Mouse (Mus musculus) left cerebral cortex, adult 9 months (tissue): ENCODE results near the gene Nr1i3.

ENCODE experiments used
- DNase-seq, 2 experiments: peaks; one replicate each; pipeline ENCODE4 v3.0.0; 2022; ENCODE audit warnings: low spot score in 2 of 2

The Nr1i3 gene

DNA sequence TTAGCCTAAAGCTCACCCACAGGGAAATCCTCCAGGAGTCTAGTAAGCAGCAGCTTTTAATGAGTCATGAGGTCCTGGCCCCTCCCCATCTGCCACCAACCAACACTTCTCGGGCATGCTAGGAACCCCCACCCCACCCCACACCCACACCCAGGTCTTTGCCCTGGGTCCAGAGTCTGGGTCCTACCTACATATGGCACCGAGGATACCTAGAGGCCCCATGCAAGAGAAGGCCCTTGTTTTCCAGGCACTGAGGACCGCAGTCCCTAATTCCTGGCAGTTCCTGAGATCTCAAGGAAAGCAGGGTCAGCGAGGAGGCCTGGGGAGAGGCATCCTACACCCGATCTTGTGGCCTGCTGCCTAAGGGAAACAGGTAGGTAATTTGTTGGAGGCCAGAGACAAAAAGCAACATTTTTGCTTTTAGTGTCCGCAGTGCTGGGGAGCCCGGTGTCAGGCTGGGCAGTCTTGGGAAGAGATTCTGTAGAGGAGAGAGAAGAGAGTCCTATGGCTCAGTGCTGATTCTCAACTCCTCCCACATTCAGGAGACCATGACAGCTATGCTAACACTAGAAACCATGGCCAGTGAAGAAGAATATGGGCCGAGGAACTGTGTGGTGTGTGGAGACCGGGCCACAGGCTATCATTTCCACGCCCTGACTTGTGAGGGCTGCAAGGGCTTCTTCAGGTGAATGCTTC is at the start of gene Nr1i3:
Gene Nr1i3 (plus strand): TSS at position 170 of the 696 bp plus-strand sequence.
- no peak for DNase-seq

DNA sequence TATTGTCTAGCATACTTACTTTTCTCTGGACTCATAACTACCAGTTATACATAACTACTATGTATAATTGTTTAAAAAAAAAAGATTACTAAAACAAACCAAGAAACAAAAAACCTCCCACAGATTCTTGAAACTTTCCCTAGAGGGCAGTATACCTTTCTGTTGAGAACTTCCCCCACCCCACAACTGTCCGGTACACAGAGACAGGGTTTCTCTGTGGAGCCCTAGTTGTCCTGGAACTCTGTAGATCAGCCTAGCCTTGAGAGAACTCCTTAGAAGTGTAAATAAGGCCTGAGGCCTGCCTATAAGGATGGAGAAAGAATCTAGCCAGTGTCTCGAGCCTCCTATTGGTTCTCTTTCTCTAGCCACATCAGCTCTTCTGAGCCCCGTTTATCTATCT is 49.5 kb upstream of the Nr1i3 start:
- DNase-seq, result no peak

GRCm38 (mm10) chr1:171165629-171166345 is 48.0 kb upstream of the Nr1i3 start:
- no peak for DNase-seq

- no peak for DNase-seq
Observed at GRCm38 (mm10) chr1:171168906-171169305, 44.9 kb upstream of the Nr1i3 start.

DNA sequence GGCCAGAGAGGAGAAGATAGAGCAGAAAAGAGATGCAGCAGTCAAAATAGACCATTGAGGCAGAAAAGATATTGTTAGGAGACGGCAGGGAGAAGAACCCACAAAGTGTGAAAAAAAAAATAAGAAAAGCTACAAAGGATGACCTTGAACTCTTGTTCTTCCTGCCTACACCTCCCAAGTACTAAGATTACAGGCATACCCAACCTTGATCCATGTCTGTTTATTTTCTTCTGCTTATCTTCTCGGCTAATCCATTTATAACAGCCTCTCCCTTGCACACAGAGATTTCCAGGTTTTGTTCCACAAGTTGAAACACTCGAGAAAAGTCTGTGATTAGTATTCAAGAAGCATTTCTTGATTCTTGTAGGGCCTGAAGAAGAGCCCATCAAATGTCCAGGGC is 43.9 kb upstream of the Nr1i3 start:
- no peak for DNase-seq

DNA sequence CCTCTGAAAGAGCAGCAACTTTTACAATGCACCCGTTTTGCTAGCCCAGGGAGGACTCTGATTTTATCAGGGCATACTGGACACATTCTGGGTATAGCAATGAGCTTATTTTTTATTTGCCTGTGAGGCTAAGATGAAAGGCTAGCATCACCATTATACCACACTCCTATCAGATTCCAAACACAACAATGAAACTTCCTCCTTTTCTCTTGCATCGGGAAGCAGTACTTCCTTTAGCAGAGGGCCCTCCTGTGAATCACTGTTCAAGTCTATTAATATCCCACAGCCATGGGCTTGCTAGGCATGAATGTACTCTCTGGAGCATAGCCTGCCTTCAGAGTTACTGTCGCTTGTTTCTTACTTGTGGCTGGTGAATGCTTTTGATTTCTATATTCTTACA is 42.6 kb upstream of the Nr1i3 start:
- no peak for DNase-seq

GRCm38 (mm10) chr1:171172779-171173178 is 41.0 kb upstream of the Nr1i3 start:
- peak in 1 of 2 experiments; percentile 55 for DNase-seq

DNA sequence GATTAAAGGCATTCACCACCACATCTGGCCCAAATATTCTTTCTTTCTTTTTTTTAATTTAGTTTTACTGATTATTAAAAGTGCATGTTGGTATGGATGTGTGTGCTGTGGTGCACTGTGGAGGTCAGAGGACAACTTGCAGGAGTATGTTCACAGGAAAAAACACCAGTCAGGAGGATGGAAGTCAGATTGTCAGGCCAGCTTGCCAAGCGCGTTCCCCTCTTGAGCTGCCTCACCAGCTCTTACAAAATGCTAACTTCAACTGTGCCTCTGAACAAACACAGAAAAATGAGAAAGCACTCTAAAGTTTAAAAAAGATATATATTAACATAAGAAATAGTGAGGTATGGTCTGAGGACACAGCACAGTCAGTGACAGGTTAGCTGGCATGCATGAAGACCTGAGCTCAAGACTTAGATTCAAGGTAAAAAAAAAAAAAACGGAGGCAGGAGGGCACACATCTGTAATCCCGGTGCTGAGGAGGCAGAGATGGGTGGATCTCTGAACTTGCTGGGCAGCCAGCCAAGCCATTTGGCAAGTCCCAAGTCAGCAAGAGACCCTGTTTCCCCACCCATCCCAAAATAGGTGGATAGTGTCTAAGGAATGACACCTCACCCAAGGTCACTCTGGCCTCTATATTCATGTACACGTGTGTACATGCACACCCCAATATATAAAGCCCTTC is 34.1 kb upstream of the Nr1i3 start:
- no peak for DNase-seq

DNA sequence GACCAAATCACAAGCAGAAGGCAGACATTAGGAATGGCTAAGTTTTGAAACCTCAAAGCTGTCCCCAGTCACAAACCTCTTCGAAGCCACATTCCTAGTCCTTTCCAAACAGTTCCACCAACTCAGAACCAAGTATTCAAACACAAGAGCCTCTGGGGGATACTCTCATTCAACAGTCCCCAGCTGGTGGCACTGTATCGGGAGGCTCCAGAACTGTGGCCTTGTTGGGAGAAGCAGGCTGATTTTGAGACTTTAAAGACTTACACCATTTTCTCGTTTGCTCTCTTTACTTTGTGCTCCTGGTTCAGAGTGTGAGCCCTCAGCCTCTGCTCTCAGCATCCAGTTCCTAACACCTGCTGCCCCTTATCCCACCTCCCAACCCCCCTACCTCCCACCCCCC is 30.7 kb upstream of the Nr1i3 start:
- no peak for DNase-seq

DNA sequence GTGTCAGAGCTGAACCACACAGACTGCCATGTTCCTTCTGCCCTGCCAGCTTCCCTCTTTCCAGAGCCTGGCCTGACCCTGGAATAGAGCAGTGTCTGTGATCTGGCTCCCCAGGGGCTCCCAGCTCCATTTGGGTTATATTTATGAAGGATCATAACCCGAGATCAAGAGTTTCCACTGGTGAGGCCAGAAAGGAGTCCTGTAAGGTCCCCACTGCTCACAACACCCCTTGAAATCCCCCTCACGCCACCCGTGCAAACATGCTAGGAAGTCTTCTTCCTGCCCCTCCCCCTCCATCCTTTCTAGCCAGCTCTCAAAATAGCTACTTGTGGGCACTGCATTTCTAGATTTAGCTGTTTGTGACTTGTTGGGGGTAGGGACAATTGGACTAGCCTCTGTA is 30.1 kb upstream of the Nr1i3 start:
- DNase-seq, result no peak

GRCm38 (mm10) chr1:171184314-171184713 is 29.5 kb upstream of the Nr1i3 start:
- no peak for DNase-seq

- DNase-seq, result no peak
Observed at GRCm38 (mm10) chr1:171185655-171186054, 28.1 kb upstream of the Nr1i3 start.

GRCm38 (mm10) chr1:171187851-171188700 is 25.7 kb upstream of the Nr1i3 start:
- no peak for DNase-seq

DNA sequence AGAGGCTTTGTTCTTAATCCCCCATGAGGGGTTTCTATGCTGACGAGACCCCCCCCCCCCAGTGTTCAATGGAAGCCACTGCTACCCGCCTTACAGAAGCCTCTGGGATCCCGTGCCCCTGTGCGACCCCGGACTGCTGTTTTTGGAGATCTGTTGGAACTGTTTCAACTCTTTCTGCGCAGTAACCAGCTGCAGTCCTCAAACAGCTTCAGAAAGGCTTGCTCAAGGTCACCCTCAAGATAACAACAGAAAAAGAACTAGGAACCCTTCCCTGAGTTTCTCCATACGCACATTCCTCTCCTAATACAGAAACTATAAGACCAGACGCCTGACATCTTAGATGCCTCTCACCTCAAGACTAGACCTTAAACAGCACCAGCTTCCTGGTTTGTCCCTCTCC is 24.7 kb upstream of the Nr1i3 start:
- DNase-seq, result no peak

DNA sequence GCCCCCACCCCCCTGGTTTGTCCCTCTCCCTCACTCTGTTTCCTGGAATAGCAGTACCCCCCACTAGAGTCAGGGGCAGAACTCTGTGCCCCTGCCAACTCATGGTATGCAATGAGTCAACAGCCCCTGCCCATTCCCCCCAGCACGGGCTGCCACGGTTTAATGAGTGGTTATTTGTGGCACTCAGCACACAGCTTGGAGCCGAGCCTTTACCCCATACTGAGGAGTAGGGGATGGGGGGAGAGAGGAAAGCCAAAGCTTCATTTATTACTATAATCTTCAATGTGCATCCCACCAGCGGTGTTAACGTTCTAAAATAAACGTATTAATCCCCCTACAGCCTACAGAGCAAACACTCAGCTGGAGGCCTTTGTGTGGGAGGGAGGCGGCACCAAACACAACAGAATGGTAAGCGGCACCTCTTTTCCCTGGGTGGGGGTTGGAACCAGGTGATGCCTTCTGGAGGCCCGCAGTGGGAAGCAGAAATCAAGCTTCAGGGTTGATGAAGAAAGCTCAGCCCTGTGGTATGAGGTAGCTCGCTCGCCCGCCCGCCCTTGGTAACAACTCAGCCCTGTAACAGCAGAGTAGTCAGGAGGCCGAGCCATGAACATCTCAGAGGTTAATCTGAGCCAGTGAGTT is 24.2 kb upstream of the Nr1i3 start:
- DNase-seq, result peak in 1 of 2 experiments; percentile 52

DNA sequence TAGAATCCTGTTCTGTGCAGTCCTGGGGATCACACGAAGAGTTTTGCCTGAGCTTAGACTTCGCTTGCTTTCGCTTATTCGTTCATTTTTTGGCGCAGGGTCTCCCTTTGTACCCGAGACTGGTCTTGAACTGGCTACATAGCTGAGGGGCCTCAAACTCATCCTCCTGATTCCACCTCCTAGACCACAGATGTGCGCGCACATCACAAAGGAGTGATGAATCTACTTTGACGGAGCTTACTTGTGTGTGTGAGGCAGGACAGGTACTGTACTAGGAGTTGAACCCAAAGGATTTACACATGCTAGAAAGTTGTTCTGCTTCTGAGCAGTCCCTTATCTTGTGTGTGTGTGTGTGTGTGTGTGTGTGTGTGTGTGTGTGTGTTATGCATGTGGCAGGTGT is 22.9 kb upstream of the Nr1i3 start:
- no peak for DNase-seq

DNA sequence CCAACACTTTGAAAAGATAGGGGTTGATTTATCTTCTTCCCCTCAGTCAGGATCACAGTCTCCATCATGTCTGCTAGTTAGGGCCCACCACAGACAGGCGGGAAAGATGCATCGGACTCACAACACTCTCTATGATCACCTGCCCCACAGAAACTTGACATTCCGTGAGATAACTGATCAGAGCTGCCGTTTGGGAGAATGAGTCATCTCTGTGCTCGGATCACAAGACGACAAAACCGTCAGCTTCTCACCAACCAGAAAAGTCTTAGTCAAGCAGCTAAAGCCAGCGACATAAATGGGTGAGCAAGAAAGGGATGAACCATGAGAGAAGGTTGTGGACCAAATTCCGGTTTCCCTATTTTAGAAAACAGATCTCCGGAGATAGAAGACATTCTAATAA is 21.5 kb upstream of the Nr1i3 start:
- DNase-seq, result no peak

GRCm38 (mm10) chr1:171193093-171193840 is 20.5 kb upstream of the Nr1i3 start:
- no peak for DNase-seq

DNA sequence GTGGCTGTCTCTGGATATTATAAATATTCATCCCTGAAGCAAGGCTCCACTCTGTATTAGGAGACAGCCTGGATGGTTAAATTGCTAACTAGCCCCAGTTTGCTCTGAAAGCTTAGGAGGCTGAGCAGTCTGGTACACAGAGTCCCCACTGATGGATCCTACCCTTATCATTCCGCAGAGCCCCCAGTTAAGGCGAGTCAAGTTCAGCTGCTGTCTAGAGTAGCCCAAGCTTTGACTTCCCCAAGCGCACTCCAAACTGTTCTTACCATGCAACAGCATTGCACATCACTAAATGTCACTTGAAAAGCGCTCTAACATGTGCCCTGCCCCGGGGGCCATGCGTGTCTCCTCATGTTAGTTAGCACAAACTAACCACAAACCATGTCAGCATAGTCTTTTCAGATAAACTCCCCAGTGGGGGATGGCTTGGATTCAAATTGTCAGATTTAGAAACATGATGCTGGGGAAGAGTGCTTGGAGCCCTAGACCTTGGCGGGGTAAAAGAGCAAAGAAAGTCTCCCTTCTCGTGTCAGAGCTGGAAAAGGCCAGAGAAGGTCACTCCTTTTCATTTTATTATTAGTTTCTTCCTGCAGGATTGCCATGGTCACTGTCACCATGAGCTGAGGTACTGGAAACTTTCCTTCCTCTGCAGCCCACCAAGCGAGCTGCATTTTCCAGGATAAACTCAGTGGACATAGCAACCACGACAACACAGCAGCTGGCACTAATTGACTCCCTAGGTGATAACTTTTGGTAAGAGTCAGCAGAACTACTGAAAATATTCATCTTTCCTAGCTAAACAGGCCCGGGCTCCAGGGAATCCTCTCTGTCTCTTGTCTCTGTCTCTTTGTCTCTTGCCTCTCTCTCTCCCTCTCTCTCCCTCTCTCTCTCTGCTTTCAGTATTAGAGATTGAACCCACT is 19.6 kb upstream of the Nr1i3 start:
- no peak for DNase-seq
